Mouse (Mus musculus) small intestine, adult 2 months (tissue): Measurements from ENCODE around the gene Rhbdf2. TPM values are rescaled to one million over a fixed set of nuclear protein-coding genes. Genes with fewer than 3 reads are reported as not detected.
"Not testable (repeated sequence)": the region's sequence is repeated elsewhere in the genome, so short reads cannot be mapped to it uniquely, and the experiment has no call there.

Source experiments
- H3K27ac ChIP-seq: fragments of 200-500 bp; 2 replicates; pipeline ENCODE4 v1.5.1; 2012; ENCODE audit warnings: low read depth, low read length, control low read depth, inconsistent platforms; ENCODE audit not compliant: insufficient read depth
- H3K27me3 ChIP-seq: fragments of 200-500 bp; 2 replicates; pipeline ENCODE4 v1.6.1; 2012; ENCODE audit warnings: mild to moderate bottlenecking, moderate library complexity, low read length, inconsistent platforms; ENCODE audit not compliant: control insufficient read depth, insufficient read depth
- H3K36me3 ChIP-seq: fragments of 200-500 bp; 2 replicates; pipeline ENCODE4 v1.6.1; 2012; ENCODE audit warnings: mild to moderate bottlenecking, low read length, control low read depth, inconsistent platforms; ENCODE audit not compliant: control insufficient read depth, insufficient read depth
- H3K4me1 ChIP-seq: fragments of 200-500 bp; 2 replicates; pipeline ENCODE4 v1.6.1; 2012; ENCODE audit warnings: low read length, inconsistent platforms, mixed read lengths; ENCODE audit not compliant: control insufficient read depth, insufficient read depth, insufficient read length
- H3K4me3 ChIP-seq: fragments of 200-500 bp; 2 replicates; pipeline ENCODE4 v1.5.1; 2012; ENCODE audit warnings: low read depth, mild to moderate bottlenecking, control low read depth, inconsistent platforms, low read length, moderate library complexity
- CTCF ChIP-seq: fragments of 200-500 bp; IDR thresholded peaks from 2 replicates; pipeline ENCODE4 v1.5.1; 2012; ENCODE audit warnings: low read depth, mild to moderate bottlenecking, control low read depth, inconsistent platforms, low read length, moderate library complexity, mixed read lengths; ENCODE audit not compliant: insufficient replicate concordance, insufficient read length; ENCODE audit errors: extremely low read depth
- POLR2A ChIP-seq: fragments of 200-500 bp; IDR thresholded peaks from 2 replicates; pipeline ENCODE4 v1.6.1; 2012; ENCODE audit warnings: low read depth, mild to moderate bottlenecking, control low read depth, inconsistent platforms, low read length, moderate library complexity
- WGBS: fragments of 180-500 bp; shearing (Covaris S2); methylation state at CpG from one replicate; pipeline ENCODE4 v1.1.7; 2018; 5-methylcytosine and 5-hydroxymethylcytosine counted together
- polyA plus RNA-seq: library from polyadenylated mRNA; depleted of rRNA; stranded (reverse); fragments of >200 nt; gene quantifications from 2 replicates; pipeline ENCODE4 v1.2.3, GENCODE M21; 2012

Gene Rhbdf2
- polyA plus RNA-seq, 1 experiment: 40.8 TPM

DNA sequence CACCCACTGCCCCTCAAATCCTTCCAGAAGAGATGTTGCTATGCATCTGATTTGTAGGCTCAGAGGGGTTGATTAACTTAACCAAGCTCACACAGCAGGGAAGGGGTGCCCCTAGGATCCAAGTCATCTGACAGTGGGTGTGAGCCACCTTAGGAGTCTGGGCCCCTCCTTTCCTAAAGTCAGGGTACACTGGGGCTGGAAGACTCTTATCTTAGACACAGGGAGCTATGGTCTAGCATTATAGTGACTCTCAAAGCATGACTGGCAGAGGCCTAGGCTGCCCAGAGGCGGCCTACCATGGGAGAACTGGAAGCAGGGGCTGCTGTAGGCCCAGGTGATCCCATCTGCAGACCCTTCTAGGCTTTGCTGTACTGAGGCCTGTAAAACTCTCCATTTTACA lies 14.3 kb downstream of the Rhbdf2 start:
- Histone ChIP-seq H3K36me3 (peaks cover 16% of the 10 kb centered on the region), H3K4me3 (no peak overlapping the region), H3K27ac (no peak overlapping the region), H3K4me1 (peaks cover 38% of the 10 kb centered on the region), H3K27me3 (no peaks in the 10 kb centered on the region)
- TF ChIP-seq POLR2A (no peak), CTCF (no peak)
- WGBS: 93% methylated on average over 1 of the region's 1 CpGs

- WGBS: 83% methylated on average over 9 of the region's 9 CpGs
- TF ChIP-seq POLR2A (no peak), CTCF (no peak)
- Histone ChIP-seq H3K27ac (no peak overlapping the region), H3K4me1 (peaks cover 36% of the 10 kb centered on the region), H3K4me3 (no peak overlapping the region), H3K36me3 (peaks cover 19% of the 10 kb centered on the region), H3K27me3 (no peaks in the 10 kb centered on the region)
Observed at GRCm38 (mm10) chr11:116611883-116612282, 14.9 kb downstream of the Rhbdf2 start.

DNA sequence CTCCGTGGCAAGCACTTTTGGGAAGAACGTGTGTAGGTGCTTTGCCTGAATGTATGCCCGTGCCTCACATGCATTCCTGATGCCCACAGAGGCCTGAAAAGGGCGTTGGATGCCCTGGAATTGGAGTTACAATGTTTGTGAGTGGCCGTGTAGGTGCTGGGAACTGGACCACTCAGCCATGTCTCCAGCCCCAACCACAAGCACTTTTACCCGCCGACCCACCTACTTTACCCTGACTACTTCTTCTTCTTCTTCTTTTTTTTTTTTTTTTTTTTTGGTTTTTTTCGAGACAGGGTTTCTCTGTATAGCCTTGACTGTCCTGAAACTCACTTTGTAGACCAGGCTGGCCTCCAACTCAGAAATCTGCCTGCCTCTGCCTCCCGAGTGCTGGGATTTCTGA lies 15.7 kb downstream of the Rhbdf2 start:
- WGBS: 87% methylated on average over 9 of the region's 9 CpGs
- H3K36me3 ChIP-seq: peaks cover 24% of the 10 kb centered on the region
- H3K4me1 ChIP-seq: peaks cover 32% of the 10 kb centered on the region
- not testable (repeated sequence) for H3K27ac ChIP-seq, H3K27me3 ChIP-seq, H3K4me3 ChIP-seq

DNA sequence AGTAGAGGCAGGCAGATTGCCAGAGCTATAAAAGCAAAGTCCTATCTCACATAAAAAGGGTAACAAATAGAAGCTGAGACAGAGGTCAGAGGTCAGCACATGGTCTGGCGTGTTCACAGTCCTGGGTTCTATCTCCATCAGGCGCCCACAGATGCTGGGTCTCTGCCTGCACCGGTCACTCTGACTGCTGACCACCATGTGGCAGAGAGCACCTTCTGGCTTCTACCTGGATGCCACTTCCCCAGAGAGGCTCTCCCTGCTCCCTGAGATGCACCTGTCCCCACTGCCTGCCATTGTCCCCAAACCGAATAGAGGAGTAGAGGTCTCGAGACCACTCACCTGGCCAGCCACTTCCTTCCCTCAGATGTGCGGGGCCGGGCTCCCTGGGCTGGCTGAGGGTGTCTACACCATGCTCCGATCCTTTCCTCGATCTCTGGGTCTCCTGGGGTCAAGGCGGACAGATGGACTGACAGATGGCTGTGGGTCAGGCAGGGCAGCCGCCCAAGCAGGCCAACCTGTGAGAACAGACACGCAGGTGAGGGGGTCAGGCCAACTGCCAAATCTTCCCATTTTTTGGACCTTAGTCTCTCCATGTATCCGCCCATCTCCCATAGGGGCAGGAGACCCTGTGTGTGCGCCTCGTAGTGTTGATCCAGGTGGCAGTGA lies 16.7 kb downstream of the Rhbdf2 start:
- Histone ChIP-seq H3K27me3 (no peaks in the 10 kb centered on the region), H3K36me3 (peaks cover 35% of the 10 kb centered on the region), H3K27ac (no peak overlapping the region), H3K4me3 (no peak overlapping the region), H3K4me1 (peaks cover 23% of the 10 kb centered on the region)
- WGBS: 78% methylated on average over 15 of the region's 15 CpGs
- TF ChIP-seq CTCF: no peak
- no peak for TF ChIP-seq POLR2A

- H3K4me1 ChIP-seq: peaks cover 15% of the 10 kb centered on the region
- no peaks in the 10 kb centered on the region for H3K27me3 ChIP-seq
- 90% methylated on average over 3 of the region's 3 CpGs for WGBS
Observed at GRCm38 (mm10) chr11:116607717-116608116, 19.1 kb downstream of the Rhbdf2 start.

GRCm38 (mm10) chr11:116604097-116604496 lies 22.7 kb downstream of the Rhbdf2 start:
- Histone ChIP-seq H3K4me1 (peaks cover 7% of the 10 kb centered on the region), H3K4me3 (no peak overlapping the region), H3K27me3 (no peaks in the 10 kb centered on the region), H3K27ac (no peak overlapping the region), H3K36me3 (peaks cover 88% of the 10 kb centered on the region)
- 96% methylated on average over 12 of the region's 12 CpGs for WGBS
- TF ChIP-seq CTCF (no peak), POLR2A (no peak)

More at GRCm38 (mm10) chr11:116607717-116608116, 19.1 kb downstream of the Rhbdf2 start:
- no peak overlapping the region for H3K4me3 ChIP-seq
- TF ChIP-seq CTCF: no peak
- no peak overlapping the region for H3K27ac ChIP-seq
- H3K36me3 ChIP-seq: peaks cover 57% of the 10 kb centered on the region

- no peak overlapping the region for H3K27ac ChIP-seq
- 95% methylated on average over 10 of the region's 10 CpGs for WGBS
- H3K4me1 ChIP-seq: peaks cover 7% of the 10 kb centered on the region
- H3K4me3 ChIP-seq: no peak overlapping the region
- TF ChIP-seq CTCF (peak; percentile 64; the same call in 1 of the 2 replicates), POLR2A (no peak)
- H3K36me3 ChIP-seq: peaks cover 89% of the 10 kb centered on the region
- no peaks in the 10 kb centered on the region for H3K27me3 ChIP-seq
Observed at GRCm38 (mm10) chr11:116603339-116603738, 23.5 kb downstream of the Rhbdf2 start.
